Mouse (Mus musculus): ENCODE measurements at regions not wholly inside any gene's neighbourhood (a gene's known extent, or its start where the extent isn't known, plus 50 kb on each side); places are given as distances from the start of the nearest gene placed in this dataset.

DNA sequence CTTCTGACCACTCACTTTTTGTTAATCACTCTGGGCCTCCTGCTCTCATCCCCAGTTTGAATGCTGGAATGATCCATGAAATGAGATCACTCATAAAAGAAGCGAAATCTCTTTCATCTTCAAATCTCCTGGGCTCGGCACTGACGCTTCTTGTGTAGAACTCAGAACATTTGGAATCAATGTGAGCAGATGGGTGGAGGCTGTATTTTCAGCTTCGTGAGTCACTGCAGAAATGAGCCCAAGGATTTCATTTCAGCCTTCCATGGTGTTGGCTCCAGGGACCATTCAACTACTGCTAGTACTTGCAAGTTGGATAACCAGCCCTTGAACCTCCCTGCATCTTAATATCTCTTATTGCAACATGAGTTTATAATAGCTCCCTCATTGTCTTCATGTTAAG lies 1258.5 kb upstream of the Lrrc6 start:
- in situ Hi-C loops (cut with MboI; ENCODE audit: unreplicated experiment in 2 of 2): no loop called here

DNA sequence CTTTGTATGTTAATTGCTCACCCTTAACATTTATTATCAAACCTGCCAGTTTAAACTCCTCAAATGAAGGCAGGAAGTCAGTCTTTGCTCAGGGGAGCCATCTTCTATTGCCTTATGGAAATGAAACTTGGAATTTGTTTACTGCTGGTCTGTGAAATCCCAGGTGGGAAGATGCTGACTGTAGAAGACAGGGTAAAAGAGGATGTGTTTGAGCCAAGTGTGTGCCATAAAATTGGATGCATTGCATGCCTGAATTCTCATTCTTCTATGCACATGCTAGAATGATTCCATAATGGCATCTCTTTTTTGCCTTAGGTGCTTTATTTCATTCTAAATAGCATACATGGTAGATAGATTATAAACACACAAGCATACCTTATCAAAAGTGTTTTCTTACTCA lies 1249.9 kb upstream of the Lrrc6 start:
- in situ Hi-C loops (cut with MboI; ENCODE audit: unreplicated experiment in 2 of 2): no loop called here

DNA sequence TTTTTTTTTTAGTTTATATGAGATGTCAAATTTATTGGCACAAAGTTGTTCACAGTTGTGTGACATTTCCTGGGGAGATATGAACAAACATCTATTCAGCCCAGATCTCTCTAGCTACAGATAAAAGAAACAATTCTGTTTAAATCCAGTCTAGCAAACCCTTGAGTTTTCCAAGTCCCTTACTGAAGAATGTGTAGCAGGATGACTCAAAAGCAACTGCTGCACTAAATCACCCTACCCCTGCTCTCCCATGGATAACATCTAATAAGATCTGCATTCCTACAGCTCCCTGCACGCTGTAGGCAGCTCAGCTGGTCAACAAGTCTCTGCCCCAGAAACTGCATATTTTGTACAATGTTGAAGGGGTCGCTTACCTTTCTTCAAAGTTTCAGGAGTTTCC lies 1242.6 kb upstream of the Lrrc6 start:
- in situ Hi-C loops (cut with MboI; ENCODE audit: unreplicated experiment in 2 of 2): no loop called here

DNA sequence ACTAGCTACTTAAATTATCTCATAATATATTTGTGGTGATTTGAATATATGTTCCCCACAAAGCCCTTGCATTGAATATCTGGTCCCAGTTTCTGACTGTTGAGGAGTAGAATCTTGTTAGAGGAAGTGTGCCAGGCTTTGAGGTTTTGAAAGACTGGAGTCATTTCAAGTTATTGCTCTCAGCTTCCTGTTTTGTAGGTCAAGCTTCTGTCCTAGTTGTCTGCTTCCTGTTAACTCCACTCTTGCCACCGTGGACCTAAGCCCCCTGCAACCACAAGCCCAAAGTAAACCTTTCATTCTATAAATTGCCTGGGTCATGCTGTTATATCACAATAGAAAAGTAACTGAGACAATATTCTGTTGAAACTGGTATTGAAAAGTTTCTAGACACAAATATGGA lies 1232.3 kb upstream of the Lrrc6 start:
- in situ Hi-C loops (cut with MboI; ENCODE audit: unreplicated experiment in 2 of 2): no loop called here

DNA sequence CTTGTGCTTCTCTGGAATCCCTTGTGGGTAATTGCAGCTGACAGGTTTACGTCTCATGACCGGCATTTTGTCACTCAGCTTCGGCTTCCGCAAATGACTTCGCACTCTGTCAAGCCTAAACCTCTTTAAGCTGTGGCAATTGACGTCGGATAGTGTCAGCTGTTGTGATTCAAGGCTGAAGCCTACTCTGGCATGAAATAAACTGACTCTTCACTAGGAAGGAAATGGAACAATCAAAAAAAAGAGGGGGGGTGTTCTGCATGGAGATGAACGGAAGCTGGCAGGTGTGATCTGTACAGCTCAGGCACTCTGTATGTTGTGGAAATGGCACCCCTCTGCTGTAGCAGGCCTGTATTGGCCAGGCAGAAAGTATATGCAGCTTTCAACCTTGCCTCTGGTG lies 1228.8 kb upstream of the Lrrc6 start:
- in situ Hi-C loops (cut with MboI; ENCODE audit: unreplicated experiment in 2 of 2): no loop called here

DNA sequence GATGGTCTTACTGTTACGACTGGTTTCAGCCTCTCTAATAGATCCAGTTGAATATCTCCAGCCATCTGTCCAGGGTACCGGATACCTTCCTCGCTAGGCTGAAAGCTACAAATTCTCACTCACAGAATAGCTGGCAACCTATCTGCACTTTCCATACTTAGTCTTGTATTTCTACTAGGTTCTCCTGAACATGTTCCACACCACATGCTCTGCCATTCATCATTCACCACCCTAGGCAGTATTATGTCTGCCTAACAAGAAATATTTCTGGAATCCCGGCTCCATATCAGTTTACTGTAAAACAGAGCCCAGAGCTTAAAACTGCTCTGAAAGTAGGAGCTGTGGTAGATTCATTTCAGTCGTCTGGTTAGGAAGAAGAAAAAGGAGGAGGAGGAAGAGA lies 1224.5 kb upstream of the Lrrc6 start:
- in situ Hi-C loops (cut with MboI; ENCODE audit: unreplicated experiment in 2 of 2): no loop called here

DNA sequence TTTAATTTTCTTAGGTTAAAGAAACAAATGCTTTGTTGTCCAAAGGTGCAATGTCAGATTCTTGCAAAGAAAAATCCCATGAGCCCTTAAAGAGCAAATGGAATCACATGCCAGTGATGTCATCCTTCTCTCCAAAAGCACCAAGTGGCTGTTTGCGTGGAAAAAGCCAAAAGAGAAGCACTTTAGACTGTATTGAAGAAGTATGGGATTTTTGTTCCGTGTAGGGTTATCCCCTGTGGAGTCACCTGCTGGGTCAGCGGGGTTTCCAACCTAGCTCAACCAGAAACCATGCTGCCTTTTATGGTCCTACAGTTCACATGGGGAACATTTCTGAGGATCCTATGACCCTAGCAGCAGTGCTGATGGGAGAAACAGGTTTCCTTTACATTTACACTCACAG lies 1213.5 kb upstream of the Lrrc6 start:
- in situ Hi-C loops (cut with MboI; ENCODE audit: unreplicated experiment in 2 of 2): no loop called here

DNA sequence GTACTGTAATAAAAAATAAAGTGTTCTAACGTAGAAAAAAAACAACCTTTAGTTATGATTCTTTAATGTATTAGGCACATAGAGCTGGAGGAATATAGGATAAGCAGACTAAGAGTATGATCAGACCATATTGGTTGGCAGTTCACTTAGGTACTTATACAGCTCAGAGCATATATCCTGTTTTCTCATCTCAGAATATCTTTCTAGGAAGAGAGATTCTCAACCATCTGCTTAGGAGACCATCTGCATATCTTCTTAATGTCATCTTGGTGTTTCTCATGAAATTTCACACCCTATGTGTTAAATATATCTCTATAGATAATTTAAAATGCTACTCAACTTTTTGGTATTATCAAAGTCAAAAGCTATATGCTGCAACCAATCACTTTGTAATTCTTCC lies 1185.4 kb upstream of the Lrrc6 start:
- in situ Hi-C loops (cut with MboI; ENCODE audit: unreplicated experiment in 2 of 2): no loop called here

DNA sequence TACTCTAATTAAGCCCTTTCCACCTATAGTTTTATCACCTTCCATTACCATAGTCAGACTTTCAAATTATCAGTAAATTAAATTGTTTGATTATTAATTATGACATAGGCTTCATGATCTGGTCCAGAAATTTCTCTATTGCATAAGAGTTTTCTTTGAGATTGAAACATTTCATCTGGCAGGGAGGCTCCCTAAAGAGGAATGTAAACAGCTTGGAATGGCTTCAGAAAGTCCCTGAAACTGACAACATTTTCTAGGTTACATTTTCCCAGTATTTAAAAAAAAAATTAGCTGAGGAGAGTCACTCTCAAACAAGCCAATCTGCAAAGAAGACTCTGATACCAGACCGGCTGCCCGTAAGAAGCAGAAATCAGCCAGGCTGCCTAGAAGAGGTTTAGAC lies 1172.6 kb upstream of the Lrrc6 start:
- in situ Hi-C loops (cut with MboI; ENCODE audit: unreplicated experiment in 2 of 2): no loop called here

DNA sequence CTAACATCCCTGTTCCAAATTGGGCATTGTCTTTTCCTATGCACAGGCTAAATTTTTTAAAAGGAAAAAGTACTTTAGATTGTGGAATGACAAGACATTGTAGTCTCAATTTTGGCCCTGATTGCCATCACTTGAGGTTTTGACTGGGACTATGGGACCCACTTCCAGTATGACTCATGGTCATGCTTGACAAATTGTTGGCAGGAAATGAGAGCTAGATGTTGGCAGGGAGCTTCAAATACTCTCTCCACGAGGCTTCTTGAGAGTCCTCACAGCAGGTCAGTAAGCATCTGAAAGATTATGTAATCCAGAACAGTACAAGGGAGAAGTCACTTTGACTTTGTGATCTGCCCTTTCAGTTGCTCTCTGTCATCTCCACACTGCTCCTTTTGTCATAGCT lies 1135.4 kb upstream of the Lrrc6 start:
- in situ Hi-C loops (cut with MboI; ENCODE audit: unreplicated experiment in 2 of 2): no loop called here

DNA sequence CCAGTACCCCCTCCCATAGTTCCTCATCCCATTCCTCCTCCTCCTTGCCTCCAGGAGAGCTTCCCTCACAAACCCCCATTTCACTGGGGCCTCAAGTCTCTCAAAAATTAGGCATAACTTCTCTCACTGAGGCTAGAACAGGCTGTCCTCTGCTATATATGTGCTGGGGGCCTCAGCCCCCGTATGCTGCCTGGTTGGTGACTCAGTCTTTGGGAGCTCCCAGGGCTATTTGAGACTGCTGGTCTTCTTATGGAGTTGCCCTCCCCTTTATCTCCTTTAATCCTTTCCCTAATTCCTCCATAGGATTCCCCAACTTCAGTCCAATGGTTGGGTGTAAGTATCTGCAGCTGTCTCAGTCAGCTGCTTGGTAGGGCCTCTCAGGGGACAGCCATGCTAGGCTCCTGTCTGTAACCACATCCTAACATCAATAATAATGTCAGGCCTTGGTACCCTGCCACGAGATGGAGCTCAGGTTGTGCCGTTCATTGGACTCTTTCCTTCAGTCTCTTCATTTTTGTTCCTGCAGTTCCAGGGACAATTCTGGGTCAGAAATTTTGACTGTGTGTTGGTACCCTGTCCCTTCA lies 1126.1 kb upstream of the Lrrc6 start:
- in situ Hi-C loops (cut with MboI; ENCODE audit: unreplicated experiment in 2 of 2): loop anchor here in 1 of 2 experiments (10.0 kb wide), 1 partner anchor 578 kb away; no protein-coding TSS in a partner anchor

DNA sequence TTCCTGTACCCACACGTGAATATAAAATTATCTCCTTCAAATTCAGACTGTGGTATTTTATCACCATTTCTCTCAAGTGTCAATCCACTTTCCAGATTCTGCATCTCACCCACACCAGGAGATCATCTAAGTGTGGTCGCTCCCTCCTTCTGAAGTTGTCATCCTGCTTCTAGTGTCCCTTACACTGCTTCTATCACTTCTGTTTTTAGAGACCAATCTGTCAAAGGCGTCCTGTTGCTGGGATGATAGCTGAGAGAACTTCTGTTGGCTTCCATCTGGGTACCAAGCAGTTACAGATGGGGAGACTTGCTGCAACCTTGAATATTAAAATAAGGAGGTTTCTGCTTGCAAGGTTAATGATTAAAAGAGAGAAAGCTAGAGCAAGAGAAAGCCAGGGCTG lies 1111.2 kb upstream of the Lrrc6 start:
- in situ Hi-C loops (cut with MboI; ENCODE audit: unreplicated experiment in 2 of 2): no loop called here

DNA sequence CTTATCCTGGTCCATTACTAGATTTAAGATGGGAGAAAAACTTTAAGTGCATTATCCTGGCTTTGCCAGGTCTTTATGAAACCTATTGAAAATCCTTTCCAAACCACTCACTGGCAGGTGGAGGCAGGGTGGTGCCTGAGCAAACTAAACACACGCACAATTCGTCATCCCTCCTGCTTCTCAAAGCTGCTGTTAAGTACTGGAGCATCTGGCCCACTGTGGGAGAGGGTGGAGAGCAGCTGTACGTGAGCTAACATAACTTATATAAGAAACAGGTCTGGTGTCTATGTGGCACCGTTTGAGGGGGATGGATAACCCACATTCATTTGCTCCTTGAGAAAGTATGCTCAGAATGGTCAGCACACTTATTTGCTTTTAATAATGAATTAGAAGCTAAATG lies 1097.7 kb upstream of the Lrrc6 start:
- in situ Hi-C loops (cut with MboI; ENCODE audit: unreplicated experiment in 2 of 2): no loop called here

DNA sequence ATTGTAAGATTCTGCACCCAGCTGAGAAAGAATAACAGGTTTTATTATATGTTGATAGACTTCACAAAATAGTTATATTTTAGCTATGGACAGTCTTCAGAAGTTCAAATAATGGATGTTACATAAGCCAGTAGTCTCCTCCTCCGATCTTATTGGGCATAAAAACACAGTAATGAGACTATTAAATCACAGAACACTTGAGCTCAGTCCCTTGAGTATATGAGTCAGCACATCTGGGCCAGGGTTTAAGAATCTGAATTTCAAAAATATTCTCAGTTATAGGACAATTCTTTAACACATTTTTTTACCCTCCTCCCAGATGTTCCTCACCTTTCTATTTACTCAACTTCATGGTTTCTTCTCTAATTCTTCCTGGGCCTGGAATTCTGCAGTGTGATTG lies 1075.9 kb upstream of the Lrrc6 start:
- in situ Hi-C loops (cut with MboI; ENCODE audit: unreplicated experiment in 2 of 2): no loop called here

DNA sequence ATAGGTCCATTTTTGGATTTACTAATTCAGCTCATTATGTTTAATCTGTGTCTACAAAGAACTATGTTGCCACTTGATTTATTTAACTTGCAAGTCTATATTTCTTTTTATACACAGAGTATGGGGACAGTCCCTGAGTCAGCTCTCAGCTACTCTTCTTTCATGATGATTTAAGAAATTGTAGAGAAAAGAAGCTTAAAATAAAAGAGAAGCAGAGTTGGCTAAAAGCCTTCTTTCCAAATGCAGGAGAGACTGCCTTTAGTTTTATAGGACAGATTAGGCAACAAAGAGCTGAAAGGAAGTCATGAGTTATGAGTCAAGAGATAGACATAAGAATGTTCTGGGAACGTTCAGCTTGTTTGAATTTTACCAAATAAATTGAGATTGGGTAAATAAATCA lies 1070.9 kb upstream of the Lrrc6 start:
- in situ Hi-C loops (cut with MboI; ENCODE audit: unreplicated experiment in 2 of 2): no loop called here

DNA sequence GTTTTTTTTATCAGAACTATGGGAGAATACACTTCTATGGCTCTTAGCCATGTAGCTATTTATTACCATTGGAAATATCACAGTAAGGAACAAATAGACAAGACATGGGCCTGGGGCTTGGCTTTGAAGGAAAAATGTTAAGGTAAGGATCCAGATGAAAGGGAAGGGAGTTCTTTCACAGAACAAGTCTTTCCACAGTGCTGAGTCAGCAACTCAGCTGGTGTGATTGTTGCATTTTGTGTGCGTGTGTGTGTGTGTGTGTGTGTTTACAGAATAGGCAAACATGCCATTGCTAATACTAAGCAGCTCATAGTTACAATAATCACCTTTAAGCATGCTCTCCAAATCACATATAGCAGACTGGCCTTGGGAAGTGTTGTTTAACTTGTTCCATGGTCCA lies 1056.6 kb upstream of the Lrrc6 start:
- in situ Hi-C loops (cut with MboI; ENCODE audit: unreplicated experiment in 2 of 2): no loop called here

DNA sequence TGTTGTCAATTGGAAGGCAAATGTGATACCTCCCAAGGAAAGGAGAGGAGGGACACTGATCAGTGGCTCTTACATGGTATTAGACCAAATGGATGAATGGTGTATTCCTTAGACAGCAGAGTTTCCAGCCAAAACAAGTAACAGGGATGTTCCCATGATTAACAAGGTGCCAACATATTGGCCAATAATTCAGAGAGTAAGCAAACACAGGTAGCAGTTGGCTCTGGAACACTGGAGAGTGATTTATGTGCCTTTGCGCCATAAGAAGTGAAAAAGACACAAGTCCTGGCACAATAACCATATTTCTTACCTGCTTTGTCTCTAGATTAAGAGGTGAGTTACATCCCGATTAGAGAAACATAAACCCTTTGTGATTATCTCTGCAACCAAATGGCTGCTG lies 1051.2 kb upstream of the Lrrc6 start:
- in situ Hi-C loops (cut with MboI; ENCODE audit: unreplicated experiment in 2 of 2): no loop called here

DNA sequence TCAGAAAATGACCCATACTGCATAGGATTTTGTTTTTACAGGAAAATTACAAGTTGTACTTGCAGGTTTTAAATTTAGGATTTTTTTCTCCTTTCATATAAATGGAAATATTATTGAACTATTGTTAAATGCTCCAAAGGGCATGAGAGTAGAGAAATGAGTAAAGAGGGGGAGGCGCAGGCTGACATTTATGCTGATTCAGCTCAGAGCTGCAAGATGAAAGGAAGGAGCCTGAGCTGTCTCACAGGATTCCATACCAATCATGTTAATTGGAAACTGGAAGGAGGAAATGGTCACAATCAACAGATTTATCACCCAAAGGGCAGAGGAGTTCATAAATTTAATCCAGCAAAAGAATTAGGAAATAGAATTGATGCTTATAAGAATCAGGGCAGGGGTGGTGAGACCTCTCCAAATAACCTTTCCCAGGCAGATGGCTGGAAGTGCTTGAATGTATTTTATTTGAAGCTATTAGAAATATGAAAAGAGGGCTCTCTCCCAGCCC lies 1046.2 kb upstream of the Lrrc6 start:
- in situ Hi-C loops (cut with MboI; ENCODE audit: unreplicated experiment in 2 of 2): no loop called here

DNA sequence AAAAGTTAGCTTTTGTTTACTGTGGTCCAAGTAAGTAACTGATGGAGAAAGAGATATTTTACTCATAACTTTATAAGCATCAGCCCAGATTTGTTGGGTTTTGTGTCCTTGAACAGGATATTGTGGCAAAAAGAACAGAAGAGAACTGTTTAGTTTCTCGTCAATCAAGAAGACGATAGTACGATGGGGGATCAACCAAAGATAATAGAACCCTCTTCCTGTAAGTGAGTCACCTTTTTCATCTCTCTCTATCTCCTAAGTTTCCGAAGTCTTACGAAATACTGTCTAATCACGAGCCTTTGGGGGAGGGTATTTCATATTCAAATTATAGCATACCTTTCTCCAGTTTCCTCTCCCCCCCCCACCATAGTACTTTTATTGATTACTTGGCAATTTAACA lies 1045.0 kb upstream of the Lrrc6 start:
- in situ Hi-C loops (cut with MboI; ENCODE audit: unreplicated experiment in 2 of 2): no loop called here

DNA sequence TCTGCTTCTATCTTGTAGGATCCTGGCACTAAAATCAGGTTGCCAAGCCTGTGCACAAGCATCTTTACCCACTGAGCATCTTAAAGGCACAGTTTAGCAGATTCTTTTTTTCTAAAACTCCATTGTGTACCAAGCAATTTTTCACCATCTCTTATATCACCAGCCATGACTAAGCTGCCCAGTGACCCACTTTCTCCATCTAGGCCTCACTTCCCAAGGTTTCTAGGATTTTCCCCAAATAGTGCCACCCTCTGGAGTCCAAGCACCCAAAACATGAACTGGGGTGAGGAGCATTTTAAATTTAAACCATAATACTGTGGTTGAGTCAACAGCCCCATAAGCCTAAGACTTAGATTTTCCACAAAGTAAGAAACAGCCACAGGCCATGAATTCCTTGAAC lies 1013.0 kb upstream of the Lrrc6 start:
- in situ Hi-C loops (cut with MboI; ENCODE audit: unreplicated experiment in 2 of 2): no loop called here

DNA sequence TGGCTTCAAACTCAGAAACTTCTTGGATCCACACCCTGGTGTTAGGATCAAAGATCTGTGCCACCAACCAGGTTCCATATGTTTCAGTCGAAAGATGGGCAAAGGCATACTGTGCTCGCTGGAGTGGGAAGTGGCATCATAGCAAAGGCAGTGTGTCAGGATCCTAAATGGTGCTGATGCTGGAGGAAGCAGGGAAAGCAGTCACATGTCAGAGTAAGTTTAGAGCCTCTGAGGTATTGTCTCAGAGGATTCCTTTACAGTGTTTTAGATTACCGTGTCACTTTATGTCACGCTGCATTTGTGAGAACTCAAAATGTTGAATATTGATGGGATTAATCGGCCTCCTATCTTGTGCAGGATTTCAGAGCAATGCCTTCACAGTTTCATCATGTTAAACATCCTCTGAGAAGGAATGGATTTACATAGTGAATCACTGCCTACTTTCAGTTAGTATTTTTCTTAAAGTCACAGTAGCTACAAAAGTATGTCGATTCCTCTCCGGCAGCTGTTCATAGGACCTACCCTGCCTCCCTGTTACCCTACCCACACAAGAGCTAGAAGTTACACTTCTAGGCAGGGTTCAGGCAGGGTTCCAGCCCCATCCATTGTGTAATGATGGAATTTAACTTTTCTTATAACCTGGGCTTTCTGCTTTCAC lies 994.4 kb upstream of the Lrrc6 start:
- in situ Hi-C loops (cut with MboI; ENCODE audit: unreplicated experiment in 2 of 2): no loop called here

DNA sequence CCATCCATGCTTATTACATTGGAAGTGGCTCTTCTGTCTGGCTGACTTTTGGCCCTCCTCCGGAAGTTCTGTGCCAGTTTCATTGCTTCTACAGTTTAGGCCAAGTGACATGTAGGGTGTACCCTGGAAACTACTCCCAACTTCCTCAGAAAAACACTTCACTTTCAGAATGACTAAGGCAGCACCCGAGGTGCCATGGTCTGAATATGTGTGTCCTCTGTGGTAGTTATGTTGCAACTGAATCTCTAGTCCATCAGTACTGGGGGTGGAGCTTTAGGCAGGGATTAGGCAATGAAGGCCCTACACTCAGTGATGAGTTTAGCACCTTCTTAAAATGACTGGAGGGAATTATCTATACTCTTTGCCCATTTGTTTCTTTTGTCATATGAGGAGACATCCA lies 981.0 kb upstream of the Lrrc6 start:
- in situ Hi-C loops (cut with MboI; ENCODE audit: unreplicated experiment in 2 of 2): no loop called here

DNA sequence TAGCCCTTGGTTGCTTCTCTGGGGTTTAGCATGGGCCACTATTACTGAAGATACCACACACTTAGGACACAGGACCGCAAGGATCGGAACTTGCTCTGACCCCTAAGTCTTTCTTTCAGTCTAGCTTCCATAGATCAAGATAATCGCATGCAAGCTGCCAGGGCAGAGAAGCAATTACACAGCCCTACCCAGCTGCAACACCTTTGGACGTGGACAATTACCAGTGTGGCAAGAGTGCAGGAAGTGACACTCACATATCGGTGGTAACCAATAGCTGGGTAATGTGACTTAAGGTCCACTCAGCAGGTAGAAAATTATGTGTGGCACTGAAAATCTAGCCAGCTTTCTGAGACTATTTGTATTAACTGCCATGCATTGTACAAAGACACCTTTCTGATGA lies 973.6 kb upstream of the Lrrc6 start:
- in situ Hi-C loops (cut with MboI; ENCODE audit: unreplicated experiment in 2 of 2): no loop called here
